ENCODE assay signal across 8 mouse cellular contexts in the genomic region with DNA sequence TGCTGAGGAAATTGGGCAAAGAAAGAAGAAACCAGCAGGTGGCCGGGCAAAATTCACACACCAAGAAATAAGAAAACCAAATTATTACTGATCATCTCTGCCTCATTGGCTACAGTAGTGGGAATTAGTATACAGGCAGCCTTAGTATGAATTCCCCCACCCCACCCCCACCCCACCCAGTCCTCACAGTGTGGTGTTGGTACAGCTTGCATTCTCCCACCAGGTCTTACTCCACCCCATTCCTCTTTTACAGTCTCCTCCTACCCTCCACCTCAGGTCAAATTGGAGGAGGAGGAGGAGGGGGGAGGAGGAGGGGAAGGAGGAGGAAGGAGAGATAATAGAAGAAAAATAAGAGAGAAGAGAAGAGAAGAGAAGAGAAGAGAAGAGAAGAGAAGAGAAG. TPM values are rescaled to one million over a fixed set of nuclear protein-coding genes. Genes with fewer than 3 reads are reported as not detected.
DNase-seq lines count a peak whose midpoint lies in the region; ATAC-seq and TF ChIP-seq lines count a peak whose summit lies in the region.
"Had no signal": no experiment of that assay in that cellular context is flagged by ENCODE, and none has a peak within 500 bp of the region (broad histone marks: within the 10 kb centered on the region; RNA-seq: fewer than 3 reads in every experiment).

No protein-coding gene starts in this region.

- peaks cover 37% of the 10 kb centered on the region for H3K36me3 ChIP-seq in forebrain, embryonic 10.5 days (replicated peaks)
- H3K36me3 ChIP-seq in intestine, postnatal 0 days (ENCODE audit: control insufficient read depth, insufficient read depth) = no peaks in the 10 kb centered on the region
- H3K36me3 ChIP-seq in stomach, embryonic 15.5 days = 0 out of 2 replicates have a peak, but pooled peaks cover 4% of the 10 kb centered on the region

- H3K27me3 ChIP-seq in forebrain, embryonic 10.5 days (ENCODE audit: poor library complexity, severe bottlenecking) = peaks cover 67% of the 10 kb centered on the region
- H3K27me3 ChIP-seq in intestine, postnatal 0 days (replicated peaks; ENCODE audit: control insufficient read depth, insufficient read depth, low read length) = peaks cover 15% of the 10 kb centered on the region; the same call in 1 of the 2 replicates
- no peaks in the 10 kb centered on the region for H3K27me3 ChIP-seq in stomach, embryonic 15.5 days (replicated peaks)

- intact Hi-C loops in left cerebral cortex, adult 2 months (cut with DNase I) = no loop called here
- intact Hi-C loops in left cerebral cortex, postnatal 14 days (cut with DNase I) = no loop called here

- WGBS in forebrain, embryonic 10.5 days = 27% methylated on average over 1 of the region's 1 CpGs
- 73% methylated on average over 1 of the region's 1 CpGs for WGBS in intestine, postnatal 0 days
- WGBS in stomach, embryonic 15.5 days = 20% methylated on average over 1 of the region's 1 CpGs

- ATAC-seq in intestine, postnatal 0 days = no peak
- ATAC-seq in stomach, embryonic 15.5 days (ENCODE audit: insufficient read depth, low FRiP score, low read depth) = peak; percentile 63; the same call in 1 of the 2 replicates

- H3K4me3 ChIP-seq in left cerebral cortex, adult 2 months = peak overlapping the region; percentile 74
- H3K4me3 ChIP-seq in forebrain, embryonic 10.5 days = peak overlapping the region; percentile 76
- peak overlapping the region; percentile 48 for H3K4me3 ChIP-seq in intestine, postnatal 0 days (ENCODE audit: low read depth, low read length)
- peak overlapping the region; percentile 69 for H3K4me3 ChIP-seq in stomach, embryonic 15.5 days (replicated peaks)

- no peak overlapping the region for H3K9ac ChIP-seq in intestine, postnatal 0 days (ENCODE audit: low read depth, low read length)
- no peak overlapping the region for H3K9ac ChIP-seq in stomach, embryonic 15.5 days

- no peak for DNase-seq in left cerebral cortex, adult 2 months (ENCODE audit: extremely low spot score in 1 of 2, low spot score in 2 of 2)
- no peak for DNase-seq in left cerebral cortex, postnatal 14 days (ENCODE audit: low spot score in 2 of 2)
- no peak for DNase-seq in forebrain, embryonic 10.5 days (ENCODE audit: extremely low spot score, low spot score)
- DNase-seq in gastrocnemius, postnatal 25 days = no peak
- no peak for DNase-seq in thymus, postnatal 14 days
- DNase-seq: layer of hippocampus, postnatal 36 days had no signal

- no peak overlapping the region for H3K27ac ChIP-seq in left cerebral cortex, adult 2 months
- peak overlapping the region; percentile 90; the same call in 1 of the 2 replicates for H3K27ac ChIP-seq in forebrain, embryonic 10.5 days
- H3K27ac ChIP-seq in intestine, postnatal 0 days (ENCODE audit: low read depth, low read length) = no peak overlapping the region
- H3K27ac ChIP-seq in stomach, embryonic 15.5 days = peak overlapping the region; percentile 99; the same call in 1 of the 2 replicates

- peak overlapping the region; percentile 75 for H3K4me2 ChIP-seq in intestine, postnatal 0 days (replicated peaks; ENCODE audit: low read depth)
- peak overlapping the region; percentile 71; the same call in 1 of the 2 replicates for H3K4me2 ChIP-seq in stomach, embryonic 15.5 days

- TF ChIP-seq CTCF in left cerebral cortex, adult 2 months (IDR thresholded peaks at IDR 0.05) = no peak
- TF ChIP-seq CTCF in intestine, postnatal 0 days (IDR thresholded peaks at IDR 0.05; ENCODE audit: low read depth) = no peak

- H3K9me3 ChIP-seq in forebrain, embryonic 10.5 days = no peaks in the 10 kb centered on the region
- H3K9me3 ChIP-seq in intestine, postnatal 0 days (ENCODE audit: control insufficient read depth) = no peaks in the 10 kb centered on the region
- no peaks in the 10 kb centered on the region for H3K9me3 ChIP-seq in stomach, embryonic 15.5 days

- peaks cover 80% of the 10 kb centered on the region for H3K4me1 ChIP-seq in forebrain, embryonic 10.5 days
- no peaks in the 10 kb centered on the region for H3K4me1 ChIP-seq in intestine, postnatal 0 days (replicated peaks; ENCODE audit: control insufficient read depth, insufficient read depth, low read length)
- 0 out of 2 replicates have a peak, but pooled peaks cover 13% of the 10 kb centered on the region for H3K4me1 ChIP-seq in stomach, embryonic 15.5 days

RNA-seq across cellular contexts. Expression of a gene that starts 6.0 kb away (rescaled TPM):
- total RNA-seq in left cerebral cortex, adult 2 months (2021) = 100 to 1,000 TPM; 110 to 116 TPM
- total RNA-seq in left cerebral cortex, postnatal 14 days (2021) = 10 to 100 TPM; 80.8 to 89.3 TPM
- polyA plus RNA-seq in forebrain, embryonic 10.5 days (2016; fragmentation: Nextera tagmentation; extraction: Ambion mirVana) = 32.5 TPM in 2 replicates
- 13.1 and 14.0 TPM in 2 replicates for polyA plus RNA-seq in intestine, postnatal 0 days (2015; fragmentation: Nextera tagmentation; extraction: Ambion mirVana)
- polyA plus RNA-seq in stomach, embryonic 15.5 days (2015; fragmentation: Nextera tagmentation; extraction: Ambion mirVana) = 53.0 and 57.8 TPM in 2 replicates
- 1 to 10 TPM; 1.5 to 2.0 TPM for total RNA-seq in gastrocnemius, postnatal 25 days (2021)

Comparison
In these comparisons a context has a peak if more than half of its experiments do, and no peak if none do; other contexts are left out.
1. H3K27ac ChIP-seq: peak in forebrain, embryonic 10.5 days (single experiment) and stomach, embryonic 15.5 days (single experiment); none in left cerebral cortex, adult 2 months (single experiment) and intestine, postnatal 0 days (single experiment).
2. RNA of a gene that starts 6.0 kb away (total RNA-seq): 110 to 116 TPM in left cerebral cortex, adult 2 months and 80.8 to 89.3 TPM in left cerebral cortex, postnatal 14 days; 1.5 to 2.0 TPM in gastrocnemius, postnatal 25 days; every median in the first group is over 10 times any median in the second.
3. Peak in every context shown above with its lines, with median percentiles within 50 percentile points of each other: H3K4me3 ChIP-seq.